Mouse (Mus musculus): ENCODE data around the gene Icam2.

DNA sequence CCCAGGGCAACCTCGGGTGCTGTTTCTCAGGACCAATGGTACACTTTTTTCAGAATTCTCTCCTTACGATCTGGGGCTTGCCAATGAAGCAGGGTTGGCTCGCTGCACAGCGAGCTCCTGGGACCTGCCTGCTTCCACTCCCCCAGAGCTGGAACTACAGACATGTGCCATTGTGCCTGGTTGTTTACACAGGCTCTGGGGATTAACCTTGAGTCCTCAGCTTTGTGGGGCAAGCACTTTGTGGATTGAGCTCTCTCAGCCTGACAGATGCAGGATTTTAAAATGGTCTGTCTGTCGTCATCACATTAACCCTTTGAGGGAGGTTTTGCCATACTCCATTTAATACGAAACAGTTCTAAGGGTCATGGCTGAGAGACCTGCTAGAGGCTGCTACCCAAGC, 43.0 kb downstream of the Icam2 start:
- TF ChIP-seq CTCF (IDR thresholded peaks at IDR 0.05; ENCODE audit: borderline replicate concordance, insufficient read depth, low read depth, low read length) = no peak
- TF ChIP-seq POLR2A (IDR thresholded peaks at IDR 0.05; ENCODE audit: borderline replicate concordance, insufficient read depth, low read length) = no peak

Measured in cerebellum, adult 2 months (tissue).